Mouse (Mus musculus) intestine, embryonic 16.5 days (tissue): ENCODE data around the gene Pou2f1. TPM values are rescaled to one million over a fixed set of nuclear protein-coding genes. Genes with fewer than 3 reads are reported as not detected.

Source experiments
- polyA plus RNA-seq: library from polyadenylated mRNA; unstranded; fragments of >200 nt; fragmentation: Nextera tagmentation; extraction: Ambion mirVana; gene quantifications from 2 replicates; pipeline ENCODE4 v1.2.1, GENCODE M21; 2015

Pou2f1 gene
- polyA plus RNA-seq, 1 experiment from 2014 or later: 8.4 TPM

Other genes starting within 250 kb of the Pou2f1 start
- 122 and 142 TPM in 2 replicates for gene Creg1, start 238.9 kb downstream of the Pou2f1 start, polyA plus RNA-seq
- 0.21 and 0.51 TPM in 2 replicates for gene Cd247, start 214.0 kb downstream of the Pou2f1 start, polyA plus RNA-seq
- 1.5 and 1.7 TPM in 2 replicates for gene Dusp27, start 125.2 kb upstream of the Pou2f1 start, polyA plus RNA-seq
- gene Gpa33, start 127.6 kb upstream of the Pou2f1 start, polyA plus RNA-seq: 79.6 and 86.9 TPM in 2 replicates
- not detected in 2 replicates for gene Mael, start 236.1 kb upstream of the Pou2f1 start, polyA plus RNA-seq